Mouse (Mus musculus): ENCODE data around the gene Dusp10.

Gene Dusp10

GRCm38 (mm10) chr1:184030070-184030802 is 17.1 kb downstream of the Dusp10 start:
- DNase-seq (ENCODE audit: low spot score in 2 of 2) = no peak

GRCm38 (mm10) chr1:184032682-184033389 is 19.7 kb downstream of the Dusp10 start:
- no peak for DNase-seq (ENCODE audit: low spot score in 2 of 2)

- DNase-seq (ENCODE audit: low spot score in 2 of 2) = peak in 1 of 2 experiments; percentile 44
These were observed 20.4 kb downstream of the Dusp10 start for GRCm38 (mm10) chr1:184033390-184034010.

GRCm38 (mm10) chr1:184034011-184034557 is 21.0 kb downstream of the Dusp10 start, which contains the start of gene 1700056E22Rik:
Gene 1700056E22Rik, minus strand, starts transcription at chr1:184034301.
- DNase-seq (ENCODE audit: low spot score in 2 of 2) = peak; percentile 97 to 98

GRCm38 (mm10) chr1:184034741-184035181 is 21.7 kb downstream of the Dusp10 start:
- peak; percentile 26 to 51 for DNase-seq (ENCODE audit: low spot score in 2 of 2)

GRCm38 (mm10) chr1:184035346-184035903 is 22.3 kb downstream of the Dusp10 start:
- DNase-seq (ENCODE audit: low spot score in 2 of 2) = no peak

GRCm38 (mm10) chr1:184037802-184038201 is 24.7 kb downstream of the Dusp10 start:
- DNase-seq (ENCODE audit: low spot score in 2 of 2) = no peak

GRCm38 (mm10) chr1:184039301-184039700 is 26.2 kb downstream of the Dusp10 start:
- DNase-seq (ENCODE audit: low spot score in 2 of 2) = no peak

- no peak for DNase-seq (ENCODE audit: low spot score in 2 of 2)
These were observed 27.1 kb downstream of the Dusp10 start for GRCm38 (mm10) chr1:184040181-184040580.

GRCm38 (mm10) chr1:184040906-184041305 is 27.8 kb downstream of the Dusp10 start:
- DNase-seq (ENCODE audit: low spot score in 2 of 2) = no peak

GRCm38 (mm10) chr1:184041778-184042573 is 28.9 kb downstream of the Dusp10 start:
- DNase-seq (ENCODE audit: low spot score in 2 of 2) = no peak

GRCm38 (mm10) chr1:184042745-184043144 is 29.6 kb downstream of the Dusp10 start:
- DNase-seq (ENCODE audit: low spot score in 2 of 2) = no peak

GRCm38 (mm10) chr1:184043391-184043790 is 30.3 kb downstream of the Dusp10 start:
- no peak for DNase-seq (ENCODE audit: low spot score in 2 of 2)

GRCm38 (mm10) chr1:184046070-184046677 is 33.1 kb downstream of the Dusp10 start:
- no peak for DNase-seq (ENCODE audit: low spot score in 2 of 2)

GRCm38 (mm10) chr1:184047818-184048217 is 34.7 kb downstream of the Dusp10 start:
- DNase-seq (ENCODE audit: low spot score in 2 of 2) = no peak

- DNase-seq (ENCODE audit: low spot score in 2 of 2) = no peak
These were observed 35.7 kb downstream of the Dusp10 start for GRCm38 (mm10) chr1:184048675-184049418.

GRCm38 (mm10) chr1:184051286-184051685 is 38.2 kb downstream of the Dusp10 start:
- DNase-seq (ENCODE audit: low spot score in 2 of 2) = no peak

- DNase-seq (ENCODE audit: low spot score in 2 of 2) = no peak
These were observed 38.7 kb downstream of the Dusp10 start for GRCm38 (mm10) chr1:184051824-184052223.

GRCm38 (mm10) chr1:184052331-184052730 is 39.2 kb downstream of the Dusp10 start:
- no peak for DNase-seq (ENCODE audit: low spot score in 2 of 2)

GRCm38 (mm10) chr1:184053141-184053540 is 40.0 kb downstream of the Dusp10 start:
- DNase-seq (ENCODE audit: low spot score in 2 of 2) = no peak

Measured in right cerebral cortex, adult 2 months (tissue).